Mouse (Mus musculus) thymus, adult 18-20 months (tissue): Measurements from ENCODE around the gene AC161166.1.
"Not testable (repeated sequence)": the region's sequence is repeated elsewhere in the genome, so short reads cannot be mapped to it uniquely, and the experiment has no call there.

Experiments
- DNase-seq, 2 experiments: peaks; one replicate each; pipeline ENCODE4 v3.0.0; 2022; ENCODE audit warnings: mixed read lengths in 2 of 2

Gene AC161166.1

DNA sequence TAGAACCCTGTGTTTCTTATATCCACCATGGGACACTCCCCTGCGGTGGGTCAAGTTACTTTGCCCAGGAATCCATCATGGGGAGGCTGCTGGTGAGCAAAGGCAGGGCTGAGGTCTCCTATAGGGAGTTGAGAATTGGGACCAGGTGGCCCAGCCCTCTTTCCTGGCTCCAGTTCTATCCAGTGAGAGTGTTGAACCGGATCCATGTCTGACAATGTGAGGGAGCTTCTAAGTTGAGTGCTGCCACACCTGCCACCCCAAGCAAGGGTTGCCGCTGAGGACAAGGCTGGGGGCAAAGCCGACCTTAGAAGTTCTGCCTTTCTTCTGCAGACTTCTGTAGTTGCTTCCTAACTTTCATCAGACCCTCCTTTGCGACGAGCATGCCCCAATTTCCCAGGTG lies 29.0 kb downstream of the AC161166.1 start:
- not testable (repeated sequence) for DNase-seq

DNA sequence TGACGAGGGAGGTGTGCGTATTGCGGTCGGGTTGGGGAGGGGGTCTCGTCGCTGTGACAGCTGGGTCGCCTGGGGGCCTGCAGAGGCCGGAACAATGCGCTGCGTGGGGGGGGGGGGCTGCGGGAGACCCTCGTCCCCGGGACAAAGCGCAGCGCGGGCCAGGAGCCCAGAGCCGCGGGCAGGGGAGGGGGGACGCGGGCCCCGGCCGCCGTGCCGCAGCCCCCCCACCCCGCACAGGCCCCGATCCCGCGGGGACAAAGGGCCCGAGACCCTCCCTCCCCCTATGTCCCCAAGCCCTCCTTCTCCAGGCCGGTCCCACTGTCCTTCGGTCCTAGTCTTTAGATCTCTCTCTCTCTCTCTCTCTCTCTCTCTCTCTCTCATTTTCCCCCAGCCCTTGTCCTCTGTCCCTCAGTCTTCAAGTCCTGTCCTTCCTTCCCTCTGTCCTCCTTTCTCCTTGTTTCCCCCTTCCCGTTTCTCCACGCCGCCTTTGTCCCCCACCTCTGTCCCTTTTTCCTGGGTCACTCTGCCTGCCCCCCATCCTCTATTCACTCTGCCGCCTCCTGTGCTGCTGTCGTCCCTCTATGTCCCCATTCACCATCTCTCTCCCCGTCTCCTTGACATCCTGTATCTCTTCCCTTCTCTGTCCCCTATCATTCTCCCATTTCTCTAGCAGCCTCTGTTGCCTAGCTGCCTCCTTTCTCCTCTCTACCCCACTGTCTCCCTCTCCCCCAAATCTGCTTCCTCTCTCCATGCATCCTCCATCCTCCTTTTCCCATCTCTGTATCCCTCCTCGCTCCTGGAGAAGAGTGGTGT lies 29.8 kb downstream of the AC161166.1 start:
- DNase-seq, result no peak

DNA sequence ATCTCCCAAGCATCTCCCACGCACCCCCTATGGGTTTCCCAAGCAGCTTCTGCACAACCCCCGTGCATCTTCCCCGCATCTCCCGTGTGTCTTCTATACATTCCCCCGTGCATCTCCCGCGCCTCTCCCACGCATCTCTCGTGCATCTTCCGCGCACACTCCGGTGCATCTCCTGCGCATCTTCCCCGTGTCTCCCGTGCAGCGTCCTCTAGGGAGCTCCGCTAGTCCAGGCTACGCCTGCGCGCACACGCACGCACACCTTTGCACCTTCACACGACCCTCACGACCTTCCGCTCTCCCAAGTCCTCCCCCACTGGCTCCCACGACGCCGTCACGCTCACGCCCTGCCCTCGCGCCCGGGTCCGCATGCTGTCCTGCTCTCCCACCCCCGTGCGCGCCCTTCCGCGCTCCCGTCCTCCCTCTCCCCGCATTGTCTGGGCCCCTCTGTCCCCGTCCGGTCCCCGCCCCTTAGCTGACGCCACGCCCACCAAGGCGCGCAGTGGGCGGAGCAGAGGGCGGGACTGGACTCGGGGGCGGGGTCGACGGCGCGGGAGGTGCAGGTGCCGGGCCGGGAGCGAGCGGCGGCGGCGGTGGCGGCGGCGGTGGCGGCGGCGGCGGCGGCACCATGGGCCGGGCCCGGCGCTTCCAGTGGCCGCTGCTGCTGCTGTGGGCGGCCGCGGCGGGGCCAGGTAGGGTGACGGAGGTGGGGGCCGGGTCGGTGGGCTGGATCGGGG lies 30.6 kb downstream of the AC161166.1 start, which contains the start of gene Cadm4:
Gene Cadm4, plus strand, starts transcription at position 550 of the 734 bp plus-strand sequence.
- peak; percentile 65 to 71 for DNase-seq

DNA sequence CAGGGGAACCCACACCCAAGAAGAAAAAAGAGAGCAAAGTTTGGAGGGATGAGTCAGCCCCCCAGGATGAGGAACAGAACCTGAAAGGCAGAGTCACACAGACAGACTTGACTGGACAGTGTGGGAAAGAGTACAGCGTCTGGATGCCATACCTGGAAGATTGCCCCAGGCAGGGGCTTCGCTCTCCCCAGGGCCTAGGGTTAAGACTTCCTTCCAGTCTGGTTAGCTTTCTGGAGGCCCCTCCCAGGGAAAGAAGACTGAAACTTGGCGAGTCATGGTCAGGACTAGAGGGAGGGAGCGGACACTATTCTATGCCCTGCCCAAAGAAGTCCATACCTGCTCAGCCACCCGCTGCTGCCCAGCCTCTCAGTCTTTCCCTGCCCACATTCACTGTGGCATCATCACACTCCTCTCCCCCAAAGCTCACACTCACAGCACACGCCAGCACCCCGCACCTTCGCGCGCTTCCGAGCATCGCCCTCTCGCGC lies 31.2 kb downstream of the AC161166.1 start:
- no peak for DNase-seq

- no peak for DNase-seq
Observed at GRCm38 (mm10) chr7:24480121-24480941, 31.9 kb downstream of the AC161166.1 start.

- DNase-seq, result no peak
Observed at GRCm38 (mm10) chr7:24479685-24480084, 32.6 kb downstream of the AC161166.1 start.

DNA sequence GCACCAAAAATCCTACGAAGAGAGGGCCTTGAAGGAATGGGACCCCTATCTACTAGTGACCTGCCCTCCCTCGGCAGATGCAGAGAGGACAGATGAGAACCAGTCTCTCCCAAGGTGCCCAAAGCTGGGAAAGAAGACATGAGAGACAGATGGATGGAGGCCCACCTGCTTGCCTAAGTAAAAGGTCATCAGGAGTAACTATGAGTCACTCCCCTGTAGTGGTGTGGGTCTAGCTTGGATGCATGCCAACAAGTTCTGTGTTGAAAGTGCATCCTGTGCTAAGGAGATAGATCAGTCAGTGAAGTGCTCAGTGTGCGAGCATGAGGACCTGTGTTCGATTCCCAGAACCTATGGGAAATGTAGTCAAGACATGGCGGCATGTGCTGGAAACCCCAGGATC lies 33.3 kb downstream of the AC161166.1 start:
- DNase-seq, result no peak

DNA sequence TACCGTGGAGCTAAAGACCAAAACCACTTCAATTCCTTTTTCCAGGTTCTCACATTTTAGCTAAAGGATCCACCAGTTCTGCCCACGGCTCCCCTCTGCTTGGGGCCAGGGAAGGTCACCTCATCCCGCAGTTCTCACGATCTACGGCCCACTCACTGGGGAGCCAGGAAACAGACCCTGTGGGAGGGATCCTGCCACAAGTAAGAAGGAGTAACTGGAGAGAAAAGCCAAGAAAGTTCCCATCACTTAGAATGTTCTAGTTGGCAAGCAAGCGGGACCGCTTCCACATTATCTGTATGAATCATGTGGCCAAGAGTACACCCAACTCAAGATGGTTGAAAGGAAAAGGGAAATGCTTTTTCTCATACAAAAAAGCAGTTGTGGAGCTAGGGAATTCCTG lies 35.4 kb downstream of the AC161166.1 start:
- no peak for DNase-seq

DNA sequence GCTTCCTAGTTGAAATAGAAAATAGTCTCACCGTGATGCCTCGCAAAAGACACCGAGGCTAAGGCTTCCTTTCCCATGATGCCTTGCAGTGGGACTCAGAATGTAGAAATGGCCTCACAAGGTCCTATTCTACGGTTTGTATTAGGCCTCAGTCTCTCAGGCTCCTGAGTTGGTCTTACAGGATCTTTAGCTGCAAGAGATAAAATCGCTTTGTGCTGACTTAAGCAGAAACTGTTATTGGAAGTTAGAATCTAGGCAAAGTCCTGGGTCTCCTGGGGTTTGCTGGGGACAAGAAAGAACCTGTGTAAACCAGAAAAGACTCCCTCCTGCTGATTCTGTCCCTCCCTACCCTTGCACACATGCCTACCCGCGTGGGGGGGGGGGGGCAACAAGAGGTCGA lies 35.9 kb downstream of the AC161166.1 start:
- no peak for DNase-seq

GRCm38 (mm10) chr7:24474811-24475506 lies 37.3 kb downstream of the AC161166.1 start:
- DNase-seq, result no peak

GRCm38 (mm10) chr7:24473913-24474529 lies 38.2 kb downstream of the AC161166.1 start:
- no peak for DNase-seq

GRCm38 (mm10) chr7:24472937-24473336 lies 39.3 kb downstream of the AC161166.1 start:
- DNase-seq, result no peak

DNA sequence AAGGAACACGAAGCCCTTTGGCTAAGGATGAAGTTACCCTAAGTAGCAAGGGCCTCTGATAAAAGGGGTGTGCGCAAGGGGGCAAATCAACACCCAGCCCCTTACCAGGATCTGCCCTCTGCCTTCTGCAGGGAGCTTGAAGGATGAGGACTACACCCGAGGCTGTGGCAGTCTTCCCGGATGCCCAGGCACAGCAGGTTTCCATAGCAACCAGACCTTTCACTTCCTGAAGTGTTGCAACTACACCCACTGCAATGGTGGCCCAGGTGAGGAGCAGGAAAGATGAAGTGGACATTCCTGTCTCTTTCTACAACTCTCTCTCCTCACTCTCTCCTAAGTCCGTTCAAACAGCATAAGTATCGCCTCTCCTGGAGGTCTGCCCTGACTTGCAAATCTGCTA lies 39.8 kb downstream of the AC161166.1 start:
- DNase-seq, result no peak

DNA sequence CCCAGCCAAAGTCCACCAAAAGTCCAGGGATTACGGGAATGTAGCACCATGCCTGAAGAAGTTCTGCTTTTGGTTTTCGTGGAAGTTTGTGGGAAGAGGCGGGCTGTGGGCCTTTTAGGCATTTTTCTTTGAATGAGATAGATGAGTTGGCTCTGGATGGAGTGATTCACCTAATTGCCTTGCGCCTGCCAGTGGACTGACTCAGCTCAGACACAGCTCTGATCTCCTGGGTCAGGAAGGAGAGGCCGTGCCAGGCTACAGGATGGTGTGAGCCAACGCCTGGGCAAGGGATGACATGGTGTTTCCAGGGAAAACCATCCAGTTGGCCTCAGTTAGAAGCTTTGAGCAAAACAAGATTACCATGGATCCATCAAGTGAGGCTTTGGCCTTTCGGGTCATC lies 41.9 kb downstream of the AC161166.1 start:
- no peak for DNase-seq

DNA sequence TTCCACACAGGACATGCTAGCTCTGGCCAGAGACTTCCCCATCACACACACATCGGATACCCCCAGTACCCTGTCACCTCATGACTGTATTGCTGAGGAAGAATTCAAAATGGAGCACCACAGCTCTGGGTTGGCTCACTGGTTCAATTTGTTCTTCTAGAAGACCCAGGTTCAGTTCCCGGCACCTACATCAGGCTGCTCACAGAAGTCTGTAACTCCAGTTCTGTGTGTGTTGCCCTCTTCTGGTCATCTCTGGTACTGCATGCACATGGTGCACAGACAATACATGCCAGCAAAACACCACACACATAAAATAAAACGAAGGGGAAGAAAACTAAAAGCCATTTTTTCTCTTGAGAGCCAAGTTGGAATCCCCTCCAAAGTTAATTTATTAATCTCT lies 43.1 kb downstream of the AC161166.1 start:
- DNase-seq, result no peak

DNA sequence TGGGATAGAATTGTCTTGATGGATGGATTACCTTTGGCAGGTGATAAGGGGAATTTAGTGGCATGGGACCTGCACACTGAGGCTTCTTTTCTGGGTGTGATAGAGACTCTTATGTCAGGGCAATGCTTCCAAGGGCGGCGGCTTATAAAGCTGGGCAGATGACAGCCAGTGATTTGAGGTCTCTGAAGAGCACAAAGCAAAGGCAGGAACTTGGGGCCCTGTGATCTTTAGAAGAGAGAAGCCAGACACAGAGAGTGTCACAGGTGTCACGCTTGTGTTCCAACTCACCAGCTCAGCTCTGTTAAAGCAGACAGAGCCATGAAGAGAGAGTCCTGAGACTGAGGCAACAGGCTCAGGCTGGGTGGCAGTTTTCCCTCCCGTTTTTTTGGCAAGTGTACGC lies 44.4 kb downstream of the AC161166.1 start:
- no peak for DNase-seq

GRCm38 (mm10) chr7:24466835-24467234 lies 45.4 kb downstream of the AC161166.1 start:
- DNase-seq, result no peak

- no peak for DNase-seq
Observed at GRCm38 (mm10) chr7:24462388-24463319, 49.6 kb downstream of the AC161166.1 start, which contains the start of gene Plaur. Gene Plaur, plus strand, starts transcription at chr7:24462484.

DNA sequence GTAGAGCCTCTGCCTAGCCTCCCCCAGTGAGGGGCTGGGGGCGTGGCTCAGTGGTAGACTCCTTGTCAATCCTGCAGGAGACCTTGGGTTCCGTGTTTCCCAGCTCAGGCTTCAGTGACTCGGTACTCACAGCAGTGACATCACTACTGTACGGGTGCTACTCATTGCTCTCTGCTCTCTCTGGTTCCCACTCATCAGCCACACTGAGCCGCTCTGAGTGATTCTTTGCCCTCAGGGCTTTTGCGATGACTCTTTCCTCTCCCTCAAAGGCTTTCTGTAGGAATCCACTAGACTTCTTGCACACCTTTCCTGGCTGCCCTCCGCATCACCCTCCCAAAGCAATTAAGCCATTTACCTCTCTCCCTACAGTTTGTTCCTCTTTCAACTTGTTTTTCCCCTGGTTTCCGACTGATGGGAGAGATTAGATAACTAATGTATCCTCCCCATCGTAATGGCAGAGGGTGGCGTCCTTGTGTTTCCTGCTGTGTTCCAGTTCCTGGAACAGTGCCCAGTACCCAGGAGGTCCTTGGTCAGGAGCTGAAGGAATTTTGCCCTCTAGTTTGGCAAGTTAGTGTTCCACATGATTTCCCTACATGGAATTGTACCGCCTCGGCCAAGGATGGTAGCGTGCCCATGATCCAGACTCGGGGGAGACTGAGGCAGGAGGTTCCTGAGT lies 50.7 kb downstream of the AC161166.1 start:
- DNase-seq, result no peak
